ENCODE assay signal across 24 mouse cellular contexts in the genomic region with DNA sequence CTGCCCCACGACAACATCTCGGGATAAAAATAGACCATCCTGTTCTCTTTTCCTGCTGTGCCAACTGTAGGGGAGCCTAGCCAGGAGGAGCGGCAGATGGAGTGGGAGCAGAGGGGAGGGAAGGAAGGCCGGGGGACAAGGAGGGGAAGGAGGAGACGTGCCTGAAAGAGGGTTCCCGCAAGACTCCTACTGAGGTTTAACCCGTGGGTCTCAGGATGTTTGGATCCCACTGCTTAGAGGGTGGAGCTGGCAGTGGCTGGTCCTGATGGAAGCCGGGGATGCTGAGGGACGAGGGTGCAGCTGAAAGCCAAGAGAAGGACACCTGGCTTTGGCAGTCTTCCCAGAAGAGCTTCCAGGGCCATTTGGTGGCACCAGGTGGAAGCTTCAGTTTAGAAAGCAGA. TPM values are rescaled to one million over a fixed set of nuclear protein-coding genes. Genes with fewer than 3 reads are reported as not detected.
DNase-seq lines count a peak whose midpoint lies in the region; ATAC-seq and TF ChIP-seq lines count a peak whose summit lies in the region.
"Had no signal": no experiment of that assay in that cellular context is flagged by ENCODE, and none has a peak within 500 bp of the region (broad histone marks: within the 10 kb centered on the region; RNA-seq: fewer than 3 reads in every experiment).

No protein-coding gene starts in this region.

- no peak overlapping the region for H3K9ac ChIP-seq in lung, postnatal 0 days (replicated peaks; ENCODE audit: low read depth)
- H3K9ac ChIP-seq: hindbrain, embryonic 15.5 days; liver, postnatal 0 days; midbrain, embryonic 12.5 days had no signal

- peak; percentile 45 to 50 for DNase-seq in layer of hippocampus, postnatal 10 days (ENCODE audit: low spot score in 2 of 2)
- no peak for DNase-seq in layer of hippocampus, postnatal 25 days (ENCODE audit: extremely low spot score in 1 of 2, low spot score in 1 of 2)
- DNase-seq in brain, embryonic 14.5 days (ENCODE audit: low read depth) = peak; percentile 78
- DNase-seq in cerebellum, adult 11 months = peak; percentile 87
- DNase-seq in cerebellum, postnatal 25 days = peak; percentile 91 to 93
- DNase-seq in embryo, embryonic 9.5 days (ENCODE audit: extremely low spot score) = no peak
- no peak for DNase-seq in lung, postnatal 0 days (ENCODE audit: low spot score)
- DNase-seq: adrenal gland, adult 8-10 months; embryo, embryonic 11 days; heart, adult 11 months; kidney, adult 18-20 months; kidney, postnatal 36 days; liver, postnatal 0 days; thymus, postnatal 25 days had no signal

- TF ChIP-seq CTCF in brain, embryonic 14.5 days (IDR thresholded peaks at IDR 0.05; ENCODE audit: borderline replicate concordance, extremely low read depth, insufficient read depth, insufficient read length) = no peak
- TF ChIP-seq CTCF in lung, postnatal 0 days (IDR thresholded peaks at IDR 0.05) = no peak

- no peak overlapping the region for H3K4me2 ChIP-seq in lung, postnatal 0 days (replicated peaks; ENCODE audit: low read depth, low read length)
- H3K4me2 ChIP-seq: hindbrain, embryonic 15.5 days; midbrain, embryonic 12.5 days had no signal

- peaks cover 13% of the 10 kb centered on the region; the same call in 1 of the 2 replicates for H3K27me3 ChIP-seq in lung, postnatal 0 days (replicated peaks; ENCODE audit: insufficient read depth, low read length)

- TF ChIP-seq POLR2A in brain, embryonic 14.5 days (IDR thresholded peaks at IDR 0.05; ENCODE audit: borderline replicate concordance, extremely low read depth, insufficient read depth, insufficient read length, poor library complexity, severe bottlenecking) = no peak

- H3K36me3 ChIP-seq in lung, postnatal 0 days (ENCODE audit: insufficient read depth, low read length) = no peaks in the 10 kb centered on the region
- H3K36me3 ChIP-seq: hindbrain, embryonic 15.5 days; midbrain, embryonic 12.5 days had no signal

- ATAC-seq in lung, postnatal 0 days = no peak
- ATAC-seq: CD4-positive, CD25-positive, alpha-beta regulatory T cell, adult 4 months; liver, postnatal 0 days had no signal

- H3K27ac ChIP-seq in lung, postnatal 0 days (ENCODE audit: low read length) = no peak overlapping the region
- H3K27ac ChIP-seq: left cerebral cortex, adult 2 months; midbrain, embryonic 12.5 days had no signal

- WGBS in lung, postnatal 0 days = 7% methylated on average over 9 of the region's 9 CpGs

- no peaks in the 10 kb centered on the region for H3K4me1 ChIP-seq in lung, postnatal 0 days (ENCODE audit: insufficient read depth, low read depth, low read length)

- TF ChIP-seq EP300 in lung, postnatal 0 days (IDR thresholded peaks at IDR 0.05) = no peak

- H3K9me3 ChIP-seq in lung, postnatal 0 days (ENCODE audit: low read length) = no peaks in the 10 kb centered on the region
- H3K9me3 ChIP-seq: hindbrain, embryonic 15.5 days; midbrain, embryonic 12.5 days had no signal

- no peak overlapping the region for H3K4me3 ChIP-seq in lung, postnatal 0 days (ENCODE audit: low read depth, low read length)
- H3K4me3 ChIP-seq: erythroblast, embryonic 14.5 days; hindbrain, embryonic 15.5 days; left cerebral cortex, adult 2 months; midbrain, embryonic 12.5 days had no signal

RNA-seq across cellular contexts. Expression of a gene that starts 17.2 kb away (rescaled TPM):
- total RNA-seq in layer of hippocampus, postnatal 10 days (2021) = not detected
- total RNA-seq in layer of hippocampus, postnatal 25 days (2021) = not detected
- not detected in 2 replicates for polyA plus RNA-seq in brain, embryonic 14.5 days (2012; rRNA removed)
- not detected in 2 replicates for polyA plus RNA-seq in lung, postnatal 0 days (2015; fragmentation: Nextera tagmentation; extraction: Ambion mirVana)
- total RNA-seq: adrenal gland, adult 8-10 months; gastrocnemius, adult 18-20 months; left cerebral cortex, adult 2 months; MEL had no signal
- polyA plus RNA-seq: CD4-positive, CD25-positive, alpha-beta regulatory T cell, adult 4 months; erythroblast, embryonic 14.5 days; heart, embryonic 16.5 days; hindbrain, embryonic 15.5 days; limb, embryonic 14.5 days; liver, postnatal 0 days; midbrain, embryonic 12.5 days; stomach, embryonic 14.5 days had no signal

RNA-seq across cellular contexts. Expression of a gene that starts 18.0 kb away (rescaled TPM):
- total RNA-seq in layer of hippocampus, postnatal 10 days (2021) = 1 to 10 TPM; 1.5 to 3.8 TPM
- 1 to 10 TPM in 1 of 2 experiments, under 1 TPM in 1; 0.66 to 1.6 TPM for total RNA-seq in layer of hippocampus, postnatal 25 days (2021)
- polyA plus RNA-seq in brain, embryonic 14.5 days (2012; rRNA removed) = 8.4 and 8.7 TPM in 2 replicates
- polyA plus RNA-seq in lung, postnatal 0 days (2015; fragmentation: Nextera tagmentation; extraction: Ambion mirVana) = 57.9 and 77.5 TPM in 2 replicates
- total RNA-seq: MEL had no signal

RNA-seq across cellular contexts. Expression of a gene that starts 38.7 kb away (rescaled TPM):
- total RNA-seq in layer of hippocampus, postnatal 10 days (2021) = 10 to 100 TPM; 55.8 to 57.6 TPM
- 10 to 100 TPM; 50.2 to 56.1 TPM for total RNA-seq in layer of hippocampus, postnatal 25 days (2021)
- polyA plus RNA-seq in brain, embryonic 14.5 days (2012; rRNA removed) = 128 and 143 TPM in 2 replicates
- polyA plus RNA-seq in lung, postnatal 0 days (2015; fragmentation: Nextera tagmentation; extraction: Ambion mirVana) = 21.6 and 28.7 TPM in 2 replicates

Comparison
In these comparisons a context has a peak if more than half of its experiments do, and no peak if none do; other contexts are left out.
1. DNase-seq: peak in layer of hippocampus, postnatal 10 days (2 of 2), brain, embryonic 14.5 days (single experiment), cerebellum, adult 11 months (single experiment) and cerebellum, postnatal 25 days (2 of 2); none in layer of hippocampus, postnatal 25 days (0 of 2), embryo, embryonic 9.5 days (single experiment) and lung, postnatal 0 days (single experiment).